Mouse (Mus musculus) kidney, embryonic 16.5 days (tissue): Measurements from ENCODE around the gene Adam33. TPM values are rescaled to one million over a fixed set of nuclear protein-coding genes. Genes with fewer than 3 reads are reported as not detected.
A peak's percentile ranks its signal among the peaks of the same experiment; 100 is the strongest.

Source experiments
- ATAC-seq: fragments of 200-750 bp; cut with Nextera tagmentation; 2 replicates; pipeline ENCODE4 v1.8.0; 2017; ENCODE audit warnings: moderate TSS enrichment; ENCODE audit not compliant: low FRiP score, low TSS enrichment
- H3K27ac ChIP-seq: fragments of 300-500 bp; sonication (generic); 2 replicates; pipeline ENCODE4 v1.5.1; 2014; ENCODE audit warnings: low read length
- H3K27me3 ChIP-seq: fragments of 300-500 bp; sonication (generic); 2 replicates; pipeline ENCODE4 v1.6.1; 2014; ENCODE audit warnings: low read length, control low read depth, mixed read lengths; ENCODE audit not compliant: insufficient read depth
- H3K36me3 ChIP-seq: fragments of 300-500 bp; sonication (generic); 2 replicates; pipeline ENCODE4 v1.6.1; 2014; ENCODE audit warnings: low read length, control low read depth, mixed read lengths; ENCODE audit not compliant: insufficient read depth
- H3K4me1 ChIP-seq: fragments of 300-500 bp; sonication (generic); 2 replicates; pipeline ENCODE4 v1.6.1; 2014; ENCODE audit warnings: low read length, control low read depth, mixed read lengths; ENCODE audit not compliant: insufficient read depth
- H3K4me2 ChIP-seq: fragments of 300-500 bp; sonication (generic); replicated peaks from 2 replicates; pipeline ENCODE4 v1.6.1; 2014; ENCODE audit warnings: low read depth, low read length
- H3K4me3 ChIP-seq: fragments of 300-500 bp; sonication (generic); 2 replicates; pipeline ENCODE4 v1.5.1; 2014; ENCODE audit warnings: mild to moderate bottlenecking, low read length
- H3K9ac ChIP-seq: fragments of 300-500 bp; sonication (generic); replicated peaks from 2 replicates; pipeline ENCODE4 v1.6.1; 2014; ENCODE audit warnings: low read length
- H3K9me3 ChIP-seq: fragments of 300-500 bp; sonication (generic); 2 replicates; pipeline ENCODE4 v1.6.1; 2016; ENCODE audit warnings: low read length, control low read depth
- WGBS: fragments of 180-500 bp; shearing (Covaris S2); extraction: QIAGEN DNeasy Blood & Tissue Kit; methylation state at CpG from one replicate; pipeline ENCODE4 v1.1.7; 2014; 5-methylcytosine and 5-hydroxymethylcytosine counted together
- polyA plus RNA-seq: library from polyadenylated mRNA; unstranded; fragments of >200 nt; fragmentation: Nextera tagmentation; extraction: Ambion mirVana; gene quantifications from 2 replicates; pipeline ENCODE4 v1.2.1, GENCODE M21; 2015

Adam33 gene
- polyA plus RNA-seq, 1 experiment from 2014 or later: 6.0 TPM

DNA sequence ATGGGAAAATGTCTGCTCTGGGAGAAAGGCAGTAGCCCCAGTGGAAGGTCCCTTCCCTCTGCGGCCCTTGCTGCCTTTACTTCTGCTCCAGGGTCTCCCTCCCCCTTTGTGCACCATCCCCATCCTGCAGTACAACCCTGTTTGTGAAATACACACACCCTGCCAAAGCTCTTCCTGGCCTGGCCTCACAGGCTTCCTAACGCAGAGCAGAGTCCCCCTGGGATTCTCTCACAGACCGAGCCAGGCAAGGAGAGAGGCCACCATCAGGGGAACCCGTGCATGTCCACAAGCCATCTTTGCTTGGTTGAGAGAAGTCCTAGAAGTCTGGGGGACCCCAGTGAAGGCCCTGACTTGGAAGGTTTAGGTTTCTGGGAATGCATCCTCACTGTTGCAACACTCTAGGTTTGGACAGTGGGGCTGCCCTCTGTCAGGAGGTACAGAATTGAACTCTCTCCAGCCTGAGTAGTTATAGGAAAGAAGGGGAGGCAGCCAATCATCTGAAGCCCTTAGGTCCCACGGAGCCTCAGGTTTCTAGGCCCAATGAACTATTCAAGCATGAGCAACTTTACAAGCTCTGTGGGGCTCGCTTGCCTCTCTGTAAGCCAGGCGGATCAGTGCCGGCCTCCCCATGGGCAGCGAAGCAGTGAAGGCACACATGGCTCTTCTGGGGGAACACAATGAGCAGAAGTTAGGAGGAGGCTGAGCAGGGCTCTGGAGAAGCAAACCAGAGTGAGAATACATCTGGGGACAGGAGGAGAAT is 3.7 kb downstream of the Adam33 start:
- 35% methylated on average over 9 of the region's 9 CpGs for WGBS

DNA sequence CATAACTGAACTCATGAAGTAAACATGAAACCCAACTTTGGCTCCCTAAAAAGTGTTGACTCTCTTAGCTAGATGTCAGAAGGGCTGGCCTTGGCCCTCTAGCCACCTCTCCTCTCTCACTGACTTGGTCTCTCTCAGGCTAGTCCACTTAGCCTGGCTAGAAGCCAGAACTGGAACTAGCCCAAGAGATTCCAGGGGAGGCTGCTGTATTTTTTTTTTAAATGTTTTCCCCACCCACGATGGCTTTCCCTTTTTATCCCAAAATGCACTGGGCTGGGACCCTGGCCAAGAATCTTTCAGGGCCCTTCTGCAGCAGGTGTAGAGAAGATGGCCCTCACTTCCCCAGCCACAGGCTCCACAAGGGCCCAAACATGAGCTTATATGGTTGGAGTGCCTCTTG is 4.2 kb downstream of the Adam33 start:
- H3K27ac ChIP-seq: no peak overlapping the region
- H3K4me2 ChIP-seq: no peak overlapping the region
- H3K9ac ChIP-seq: no peak overlapping the region
- WGBS: 46% methylated on average over 1 of the region's 1 CpGs
- H3K9me3 ChIP-seq: no peaks in the 10 kb centered on the region
- no peak overlapping the region for H3K4me3 ChIP-seq
- no peak for ATAC-seq
- H3K36me3 ChIP-seq: no peaks in the 10 kb centered on the region
- peaks cover 41% of the 10 kb centered on the region for H3K27me3 ChIP-seq
- H3K4me1 ChIP-seq: peaks cover 43% of the 10 kb centered on the region

More for the DNA sequence above, 3.7 kb downstream of the Adam33 start:
- H3K9me3 ChIP-seq: no peaks in the 10 kb centered on the region
- peaks cover 41% of the 10 kb centered on the region for H3K4me1 ChIP-seq
- peaks cover 38% of the 10 kb centered on the region for H3K27me3 ChIP-seq
- no peaks in the 10 kb centered on the region for H3K36me3 ChIP-seq
- H3K9ac ChIP-seq: no peak overlapping the region
- H3K27ac ChIP-seq: 0 out of 2 replicates have a peak overlapping the region, but pooled peaks have one; percentile 9
- no peak overlapping the region for H3K4me2 ChIP-seq
- peak; percentile 16; the same call in 1 of the 2 replicates for ATAC-seq
- no peak overlapping the region for H3K4me3 ChIP-seq

DNA sequence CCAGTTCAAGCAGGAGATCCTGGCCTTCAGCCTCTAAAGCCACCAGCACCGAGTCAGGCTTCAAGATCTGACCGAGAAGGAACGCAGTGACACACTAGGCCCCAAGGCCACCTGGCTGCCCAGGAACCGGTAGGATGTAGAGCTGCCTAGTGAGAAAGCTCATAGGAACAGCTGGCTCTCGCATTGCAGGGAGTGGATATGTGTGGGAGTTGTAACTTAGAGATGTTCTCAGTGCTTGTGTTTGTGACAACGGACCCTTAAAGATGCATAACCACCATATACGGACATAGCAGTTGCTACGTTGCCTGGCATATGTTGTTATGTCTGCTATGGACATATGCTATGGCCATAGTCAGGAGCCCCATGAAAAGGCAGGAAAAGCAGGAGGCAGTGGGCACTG is 4.9 kb downstream of the Adam33 start:
- Histone ChIP-seq H3K4me2 (no peak overlapping the region), H3K36me3 (no peaks in the 10 kb centered on the region), H3K27me3 (peaks cover 45% of the 10 kb centered on the region), H3K9ac (no peak overlapping the region), H3K27ac (no peak overlapping the region), H3K4me1 (peaks cover 50% of the 10 kb centered on the region), H3K9me3 (no peaks in the 10 kb centered on the region), H3K4me3 (no peak overlapping the region)
- no peak for ATAC-seq
- 84% methylated on average over 8 of the region's 8 CpGs for WGBS

DNA sequence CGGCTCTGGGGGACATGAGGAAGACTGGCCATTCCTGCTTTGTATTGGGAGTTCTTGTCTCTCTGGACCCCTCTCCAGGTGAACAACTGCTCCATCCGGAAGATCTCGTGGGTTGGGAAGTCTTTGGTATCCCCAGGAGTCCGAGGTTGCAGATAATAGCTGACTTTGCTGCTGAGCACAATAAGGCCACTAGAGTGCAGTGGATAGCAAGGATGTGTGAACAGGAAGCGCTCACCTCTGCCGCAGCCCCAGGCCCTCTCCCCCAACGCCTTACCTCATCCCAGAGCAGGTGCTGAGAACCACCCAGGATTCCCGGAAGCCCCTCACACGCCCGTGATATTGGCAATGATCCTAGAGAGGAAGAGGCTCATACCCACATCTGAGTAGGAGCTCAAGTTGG is 7.4 kb downstream of the Adam33 start:
- Histone ChIP-seq H3K4me2 (peak overlapping the region; percentile 17; the same call in 1 of the 2 replicates), H3K27me3 (peaks cover 45% of the 10 kb centered on the region), H3K36me3 (no peaks in the 10 kb centered on the region), H3K4me1 (peaks cover 46% of the 10 kb centered on the region), H3K9me3 (no peaks in the 10 kb centered on the region), H3K9ac (no peak overlapping the region), H3K4me3 (no peak overlapping the region), H3K27ac (no peak overlapping the region)
- WGBS: 2% methylated on average over 10 of the region's 10 CpGs
- no peak for ATAC-seq

DNA sequence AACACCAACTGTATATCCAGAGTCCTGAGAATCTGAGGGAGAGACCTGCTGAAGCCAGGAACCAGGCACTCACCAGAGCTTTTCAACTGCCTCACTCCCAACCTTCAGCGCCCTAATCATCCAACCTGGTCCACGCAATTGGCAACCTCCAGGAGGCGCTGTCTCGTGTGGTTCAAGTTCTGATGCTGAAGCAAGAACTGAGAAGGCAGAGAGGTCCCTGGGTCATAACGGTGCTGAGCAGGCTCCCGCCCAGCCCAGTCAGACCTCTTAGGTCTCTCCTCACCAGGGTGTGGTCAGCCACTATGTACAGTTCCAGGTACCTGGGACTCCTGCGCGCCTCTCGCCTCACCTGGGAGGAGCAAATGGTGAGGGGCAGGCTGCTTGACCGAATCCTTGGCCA is 8.0 kb downstream of the Adam33 start:
- WGBS: 4% methylated on average over 10 of the region's 10 CpGs
- peak overlapping the region; percentile 17; the same call in 1 of the 2 replicates for H3K4me2 ChIP-seq
- no peak overlapping the region for H3K27ac ChIP-seq
- no peak for ATAC-seq
- H3K9me3 ChIP-seq: no peaks in the 10 kb centered on the region
- no peaks in the 10 kb centered on the region for H3K36me3 ChIP-seq
- peaks cover 49% of the 10 kb centered on the region for H3K27me3 ChIP-seq
- H3K9ac ChIP-seq: no peak overlapping the region
- no peak overlapping the region for H3K4me3 ChIP-seq
- H3K4me1 ChIP-seq: peaks cover 40% of the 10 kb centered on the region

DNA sequence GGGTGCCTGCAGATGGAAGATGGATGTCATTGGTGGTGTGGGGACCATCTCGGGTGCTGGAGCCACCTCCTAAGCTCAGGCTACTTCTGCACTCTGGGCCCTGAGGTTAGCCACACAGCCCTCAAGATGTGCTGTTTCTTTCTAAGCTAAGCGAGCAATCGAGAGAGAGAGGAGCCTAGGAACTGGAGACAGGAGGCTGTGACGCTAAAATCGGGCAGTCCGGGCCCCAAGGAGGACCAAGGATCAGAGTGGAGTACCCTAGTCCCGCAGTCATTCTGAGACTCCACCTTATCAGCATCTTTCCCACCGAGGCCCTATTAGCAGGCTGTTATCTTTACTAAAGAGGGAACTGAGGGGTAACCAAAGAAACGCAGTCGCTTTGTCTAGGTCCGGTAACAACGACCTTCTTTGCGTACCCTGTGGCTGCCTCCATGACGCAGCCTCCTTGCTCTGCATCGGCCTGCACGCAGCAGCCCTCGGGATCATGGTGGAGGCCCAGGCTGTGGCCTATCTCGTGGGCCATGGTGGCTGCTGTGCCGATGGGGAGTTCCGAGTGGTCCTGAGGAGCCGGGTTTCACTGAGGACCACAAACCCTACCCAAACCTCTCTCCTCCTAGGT is 8.9 kb downstream of the Adam33 start:
- ATAC-seq: no peak
- no peak overlapping the region; the same call in 1 of the 2 replicates for H3K9ac ChIP-seq

DNA sequence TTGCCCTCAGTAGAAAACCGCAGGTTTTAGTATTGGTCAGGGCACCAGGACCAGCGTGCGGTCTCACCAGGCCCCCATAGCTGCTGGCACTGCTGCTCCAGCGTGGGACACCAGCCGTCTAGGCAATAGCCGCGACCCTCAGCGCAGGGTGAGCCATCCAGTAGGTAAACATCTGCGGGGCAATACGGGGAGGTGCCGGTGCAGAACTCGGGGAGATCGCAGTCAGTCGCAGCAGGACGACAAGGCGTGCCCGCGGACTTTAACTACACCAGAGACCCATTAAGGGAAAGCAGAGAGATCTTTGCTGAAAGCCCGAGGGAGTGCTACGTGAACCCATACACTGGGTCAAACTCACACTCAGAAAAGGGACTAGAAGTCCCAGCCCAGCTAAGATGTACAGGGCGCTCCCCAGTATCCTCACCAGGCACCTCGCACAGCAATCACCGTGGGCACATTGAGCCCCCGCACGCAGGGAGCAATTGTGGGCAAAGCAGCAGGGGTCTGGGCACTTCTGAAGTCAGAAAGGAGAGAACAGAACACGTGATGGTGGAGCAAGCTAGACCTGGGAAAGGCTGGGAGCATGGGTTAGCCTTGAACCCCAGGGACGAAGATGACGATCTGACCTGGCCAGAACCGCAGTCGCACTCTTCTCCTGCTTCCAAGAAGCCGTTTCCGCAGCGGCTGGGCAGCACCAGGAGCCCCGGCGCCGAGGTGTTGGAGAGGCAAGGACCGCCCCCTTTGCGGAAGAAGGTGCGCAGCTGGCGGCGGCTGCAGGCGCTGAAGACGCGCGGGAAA is 9.6 kb downstream of the Adam33 start:
- Histone ChIP-seq H3K27me3 (peaks cover 49% of the 10 kb centered on the region), H3K4me1 (peaks cover 24% of the 10 kb centered on the region), H3K4me3 (peak overlapping the region; percentile 28), H3K9me3 (no peaks in the 10 kb centered on the region), H3K36me3 (no peaks in the 10 kb centered on the region), H3K4me2 (peak overlapping the region; percentile 49), H3K27ac (no peak overlapping the region), H3K9ac (peak overlapping the region; percentile 32)
- ATAC-seq: no peak
- WGBS: 1% methylated on average over 45 of the region's 45 CpGs

More for the DNA sequence above, 8.9 kb downstream of the Adam33 start:
- Histone ChIP-seq H3K9me3 (no peaks in the 10 kb centered on the region), H3K27me3 (peaks cover 49% of the 10 kb centered on the region), H3K4me2 (peak overlapping the region; percentile 49), H3K4me1 (peaks cover 31% of the 10 kb centered on the region), H3K27ac (no peak overlapping the region), H3K36me3 (no peaks in the 10 kb centered on the region), H3K4me3 (peak overlapping the region; percentile 28)
- 6% methylated on average over 21 of the region's 21 CpGs for WGBS

DNA sequence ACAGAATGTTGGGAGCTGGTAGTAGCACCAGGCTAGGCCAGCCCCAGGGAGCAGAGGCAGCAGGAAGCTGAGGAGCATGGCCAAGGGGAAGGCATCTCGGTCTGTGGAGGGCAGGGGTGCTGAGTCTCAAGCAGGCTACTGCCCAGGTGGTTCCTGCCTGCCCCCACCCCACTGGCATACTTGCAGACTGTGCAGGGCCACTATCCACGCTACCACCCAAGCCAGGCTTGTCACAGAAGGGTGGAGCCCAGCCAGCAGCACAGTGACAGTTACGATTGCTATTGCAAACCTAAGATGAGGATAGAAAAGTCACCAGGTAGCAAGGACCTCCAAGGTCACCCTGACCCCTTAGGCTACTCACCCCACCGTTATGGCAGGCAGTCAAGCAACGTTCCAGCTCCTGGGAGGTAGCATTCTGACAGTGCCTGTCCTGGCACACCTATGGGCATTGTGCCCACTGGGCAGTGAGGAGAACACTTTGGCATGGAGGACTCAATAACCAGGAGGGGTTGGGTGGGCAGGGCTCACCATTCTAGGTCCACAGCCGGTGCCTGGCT is 10.7 kb downstream of the Adam33 start:
- no peak overlapping the region for H3K4me2 ChIP-seq
- no peaks in the 10 kb centered on the region for H3K9me3 ChIP-seq
- H3K9ac ChIP-seq: no peak overlapping the region
- H3K4me3 ChIP-seq: no peak overlapping the region
- H3K36me3 ChIP-seq: no peaks in the 10 kb centered on the region
- ATAC-seq: no peak
- H3K27me3 ChIP-seq: peaks cover 49% of the 10 kb centered on the region
- H3K4me1 ChIP-seq: peaks cover 21% of the 10 kb centered on the region
- WGBS: 79% methylated on average over 6 of the region's 6 CpGs
- H3K27ac ChIP-seq: no peak overlapping the region

DNA sequence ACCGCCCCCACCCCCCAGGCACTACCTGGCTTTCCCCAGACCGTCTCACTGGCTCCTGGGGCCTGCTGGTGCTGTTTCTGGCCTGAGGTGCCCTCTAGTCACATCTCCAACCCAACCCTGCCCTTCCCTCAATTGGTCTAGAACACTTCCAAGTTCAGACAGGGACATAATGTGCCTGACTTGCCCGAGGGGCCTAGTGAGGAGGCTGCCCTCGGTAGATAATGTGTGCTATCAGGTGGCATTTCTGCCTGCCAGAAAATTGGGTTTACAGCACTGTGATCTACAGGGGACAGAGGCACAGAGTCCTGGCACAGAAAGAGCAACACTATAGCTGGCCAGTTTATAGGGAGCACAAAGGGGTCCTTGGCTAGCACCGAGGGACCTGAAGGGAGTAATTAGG is 11.6 kb downstream of the Adam33 start:
- Histone ChIP-seq H3K4me2 (no peak overlapping the region), H3K9me3 (no peaks in the 10 kb centered on the region), H3K36me3 (no peaks in the 10 kb centered on the region), H3K4me3 (no peak overlapping the region), H3K9ac (no peak overlapping the region), H3K27me3 (peaks cover 49% of the 10 kb centered on the region), H3K27ac (no peak overlapping the region), H3K4me1 (peaks cover 21% of the 10 kb centered on the region)
- 62% methylated on average over 5 of the region's 5 CpGs for WGBS
- no peak for ATAC-seq
